Mouse (Mus musculus): Measurements from ENCODE around the gene Fgfr2. TPM values are rescaled to one million over a fixed set of nuclear protein-coding genes. Genes with fewer than 3 reads are reported as not detected.

Fgfr2 gene
- total RNA-seq, 1 experiment, result 37.5 TPM

DNA sequence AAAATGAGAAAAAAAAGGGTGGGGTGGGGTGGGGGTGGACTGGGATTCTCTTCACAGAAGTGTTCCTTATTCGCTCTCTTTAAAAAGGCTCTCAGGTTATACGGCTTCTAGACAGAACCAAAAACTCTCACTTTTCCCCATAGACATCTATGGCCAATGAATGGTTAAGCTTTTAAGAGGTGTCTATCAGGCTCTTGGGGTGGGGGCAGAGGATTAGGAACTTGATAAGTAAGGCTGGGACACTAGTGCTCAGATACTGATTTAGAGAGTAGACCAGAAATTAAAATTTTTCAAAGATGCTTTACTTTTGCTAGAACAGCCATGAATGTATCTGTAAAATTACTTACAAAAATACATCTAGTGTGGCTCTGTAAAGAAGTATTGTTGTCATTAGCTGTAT, 528.8 kb downstream of the Fgfr2 start:
- Histone ChIP-seq H3K4me3 (ENCODE audit: insufficient read depth in 1 of 2, low read depth in 1 of 2, low read length in 2 of 2, poor library complexity in 1 of 2, severe bottlenecking in 1 of 2) (no peak overlapping the region), H3K36me3 (ENCODE audit: control insufficient read depth, insufficient read depth, low read length, poor library complexity, severe bottlenecking) (no peaks in the 10 kb centered on the region), H3K27ac (ENCODE audit: insufficient read depth, low read depth, low read length, poor library complexity, severe bottlenecking) (no peak overlapping the region), H3K9ac (ENCODE audit: insufficient read depth, low read depth, low read length, poor library complexity, severe bottlenecking) (no peak overlapping the region), H3K4me1 (ENCODE audit: control insufficient read depth in 2 of 2, insufficient read depth in 2 of 2, low read length in 2 of 2, poor library complexity in 1 of 2) (no peaks in the 10 kb centered on the region; a peak in 1 of 4 replicates), H3K9me3 (ENCODE audit: control insufficient read depth, insufficient read depth, low read depth, low read length) (no peaks in the 10 kb centered on the region)
- in situ Hi-C loops (cut with MboI; ENCODE audit: low sequenced_read_pairs in 2 of 2, unreplicated experiment in 2 of 2), result loop anchor here (10.0 kb wide), 1 partner anchor 1040 kb away; no protein-coding TSS in a partner anchor
- TF ChIP-seq ZC3H11A (IDR thresholded peaks at IDR 0.05; ENCODE audit: borderline replicate concordance, low read depth, low read length) (no peak), HCFC1 (IDR thresholded peaks at IDR 0.05; ENCODE audit: borderline replicate concordance, insufficient read depth, low read length) (no peak), ZNF384 (IDR thresholded peaks at IDR 0.05; ENCODE audit: low read depth, low read length) (no peak), CHD2 (IDR thresholded peaks at IDR 0.05; ENCODE audit: low read depth, low read length) (no peak)
- no peak for DNase-seq (ENCODE audit: low read depth, low spot score)

DNA sequence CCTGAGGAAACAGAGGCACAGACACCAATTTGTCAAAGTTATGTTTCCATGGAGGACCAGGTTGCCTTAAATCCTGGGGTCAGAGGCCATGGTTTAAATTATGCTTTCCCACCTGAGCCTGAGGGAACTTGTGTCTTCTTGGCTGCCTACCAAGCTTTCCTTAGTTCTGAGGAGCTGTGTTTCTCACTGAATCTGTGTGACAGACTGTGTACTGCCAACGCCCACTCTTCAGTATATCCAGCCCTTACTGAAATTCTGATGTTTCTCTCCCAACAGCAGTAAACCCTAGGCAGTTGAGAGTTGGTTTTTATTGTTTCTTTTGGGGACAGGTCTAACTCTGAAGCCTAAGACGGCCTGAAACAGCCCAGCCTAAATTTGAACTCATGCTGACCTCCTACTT, 529.4 kb downstream of the Fgfr2 start:
- Histone ChIP-seq H3K36me3 (ENCODE audit: control insufficient read depth, insufficient read depth, low read length, poor library complexity, severe bottlenecking) (no peaks in the 10 kb centered on the region), H3K9ac (ENCODE audit: insufficient read depth, low read depth, low read length, poor library complexity, severe bottlenecking) (no peak overlapping the region), H3K9me3 (ENCODE audit: control insufficient read depth, insufficient read depth, low read depth, low read length) (no peaks in the 10 kb centered on the region), H3K4me1 (ENCODE audit: control insufficient read depth in 2 of 2, insufficient read depth in 2 of 2, low read length in 2 of 2, poor library complexity in 1 of 2) (no peaks in the 10 kb centered on the region; a peak in 1 of 4 replicates), H3K4me3 (ENCODE audit: insufficient read depth in 1 of 2, low read depth in 1 of 2, low read length in 2 of 2, poor library complexity in 1 of 2, severe bottlenecking in 1 of 2) (no peak overlapping the region), H3K27ac (ENCODE audit: insufficient read depth, low read depth, low read length, poor library complexity, severe bottlenecking) (no peak overlapping the region)
- TF ChIP-seq MAFK (IDR thresholded peaks at IDR 0.05; ENCODE audit: insufficient read depth, low read depth, low read length) (no peak), ZC3H11A (IDR thresholded peaks at IDR 0.05; ENCODE audit: borderline replicate concordance, low read depth, low read length) (no peak), HCFC1 (IDR thresholded peaks at IDR 0.05; ENCODE audit: borderline replicate concordance, insufficient read depth, low read length) (no peak), ZNF384 (IDR thresholded peaks at IDR 0.05; ENCODE audit: low read depth, low read length) (no peak), CHD2 (IDR thresholded peaks at IDR 0.05; ENCODE audit: low read depth, low read length) (no peak)
- in situ Hi-C loops (cut with MboI; ENCODE audit: low sequenced_read_pairs in 2 of 2, unreplicated experiment in 2 of 2), result loop anchor here (10.0 kb wide), 1 partner anchor 1039 kb away; no protein-coding TSS in a partner anchor
- no peak for DNase-seq (ENCODE audit: low read depth, low spot score)

- Histone ChIP-seq H3K27ac (ENCODE audit: insufficient read depth, low read depth, low read length, poor library complexity, severe bottlenecking) (no peak overlapping the region), H3K36me3 (ENCODE audit: control insufficient read depth, insufficient read depth, low read length, poor library complexity, severe bottlenecking) (no peaks in the 10 kb centered on the region), H3K9me3 (ENCODE audit: control insufficient read depth, insufficient read depth, low read depth, low read length) (no peaks in the 10 kb centered on the region), H3K9ac (ENCODE audit: insufficient read depth, low read depth, low read length, poor library complexity, severe bottlenecking) (no peak overlapping the region), H3K4me3 (ENCODE audit: insufficient read depth in 1 of 2, low read depth in 1 of 2, low read length in 2 of 2, poor library complexity in 1 of 2, severe bottlenecking in 1 of 2) (no peak overlapping the region), H3K4me1 (ENCODE audit: control insufficient read depth in 2 of 2, insufficient read depth in 2 of 2, low read length in 2 of 2, poor library complexity in 1 of 2) (peaks cover 0 to 2% of the 10 kb centered on the region in 2 experiments; a peak in 1 of 4 replicates)
- no peak for DNase-seq (ENCODE audit: low read depth, low spot score)
- no peak for TF ChIP-seq ZNF384 (IDR thresholded peaks at IDR 0.05; ENCODE audit: low read depth, low read length)
- in situ Hi-C loops (cut with MboI; ENCODE audit: low sequenced_read_pairs in 2 of 2, unreplicated experiment in 2 of 2), result loop anchor here (10.0 kb wide), 1 partner anchor 1035 kb away; no protein-coding TSS in a partner anchor
Measured at GRCm38 (mm10) chr7:132589610-132590009, 533.5 kb downstream of the Fgfr2 start.

DNA sequence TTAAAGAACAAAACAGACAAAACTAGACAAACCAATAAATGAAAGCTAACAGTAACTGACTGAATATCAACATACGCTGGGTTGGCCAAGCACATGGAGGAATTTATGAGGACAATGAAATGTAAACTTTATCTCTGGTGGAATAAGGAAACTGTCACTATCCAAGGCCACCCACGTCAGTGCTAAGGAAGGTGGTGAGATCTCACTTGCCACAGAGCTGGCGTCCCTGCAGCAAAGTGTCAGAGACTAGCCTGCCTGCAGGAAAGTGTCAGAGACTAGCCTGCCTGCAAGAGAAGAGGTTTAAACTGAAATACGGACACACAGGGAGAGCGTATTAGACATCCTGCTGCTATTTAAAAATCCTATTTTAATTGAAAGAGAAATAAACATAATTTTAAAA, 536.0 kb downstream of the Fgfr2 start:
- H3K9me3 ChIP-seq (ENCODE audit: control insufficient read depth, insufficient read depth, low read depth, low read length), result no peaks in the 10 kb centered on the region
- in situ Hi-C loops (cut with MboI; ENCODE audit: low sequenced_read_pairs in 2 of 2, unreplicated experiment in 2 of 2), result no loop called here
- H3K4me1 ChIP-seq (ENCODE audit: control insufficient read depth in 2 of 2, insufficient read depth in 2 of 2, low read length in 2 of 2, poor library complexity in 1 of 2), result peaks cover 0 to 2% of the 10 kb centered on the region in 2 experiments; a peak in 1 of 4 replicates
- no peak overlapping the region for H3K9ac ChIP-seq (ENCODE audit: insufficient read depth, low read depth, low read length, poor library complexity, severe bottlenecking)
- no peak overlapping the region for H3K4me3 ChIP-seq (ENCODE audit: insufficient read depth in 1 of 2, low read depth in 1 of 2, low read length in 2 of 2, poor library complexity in 1 of 2, severe bottlenecking in 1 of 2)
- no peak for TF ChIP-seq ZNF384 (IDR thresholded peaks at IDR 0.05; ENCODE audit: low read depth, low read length)
- TF ChIP-seq ZC3H11A (IDR thresholded peaks at IDR 0.05; ENCODE audit: borderline replicate concordance, low read depth, low read length), result no peak
- no peak for TF ChIP-seq CHD2 (IDR thresholded peaks at IDR 0.05; ENCODE audit: low read depth, low read length)
- TF ChIP-seq HCFC1 (IDR thresholded peaks at IDR 0.05; ENCODE audit: borderline replicate concordance, insufficient read depth, low read length), result no peak
- no peak for TF ChIP-seq MAFK (IDR thresholded peaks at IDR 0.05; ENCODE audit: insufficient read depth, low read depth, low read length)
- H3K27ac ChIP-seq (ENCODE audit: insufficient read depth, low read depth, low read length, poor library complexity, severe bottlenecking), result no peak overlapping the region
- no peak for DNase-seq (ENCODE audit: low read depth, low spot score)
- no peaks in the 10 kb centered on the region for H3K36me3 ChIP-seq (ENCODE audit: control insufficient read depth, insufficient read depth, low read length, poor library complexity, severe bottlenecking)
